Mouse (Mus musculus) kidney, embryonic 15.5 days (tissue): ENCODE measurements around the gene Vwa8. TPM values are rescaled to one million over a fixed set of nuclear protein-coding genes. Genes with fewer than 3 reads are reported as not detected.

ENCODE experiments used
- ATAC-seq: fragments of 200-750 bp; cut with Nextera tagmentation; replicated peaks from 2 replicates; pipeline ENCODE4 v1.8.0; 2017; ENCODE audit warnings: moderate TSS enrichment; ENCODE audit not compliant: low FRiP score
- H3K27ac ChIP-seq: fragments of 300-500 bp; sonication (generic); 2 replicates; pipeline ENCODE4 v1.5.1; 2015; ENCODE audit warnings: mild to moderate bottlenecking, inconsistent platforms
- H3K27me3 ChIP-seq: fragments of 300-500 bp; sonication (generic); 2 replicates; pipeline ENCODE4 v1.6.1; 2015; ENCODE audit warnings: inconsistent platforms
- H3K36me3 ChIP-seq: fragments of 300-500 bp; sonication (generic); 2 replicates; pipeline ENCODE4 v1.6.1; 2015; ENCODE audit warnings: inconsistent platforms
- H3K4me1 ChIP-seq: fragments of 300-500 bp; sonication (generic); 2 replicates; pipeline ENCODE4 v1.6.1; 2015; ENCODE audit warnings: inconsistent platforms
- H3K4me2 ChIP-seq: fragments of 300-500 bp; sonication (generic); 2 replicates; pipeline ENCODE4 v1.6.1; 2015; ENCODE audit warnings: moderate library complexity, mild to moderate bottlenecking, inconsistent platforms
- H3K4me3 ChIP-seq: fragments of 300-500 bp; sonication (generic); replicated peaks from 2 replicates; pipeline ENCODE4 v1.5.1; 2015; ENCODE audit warnings: mild to moderate bottlenecking, inconsistent platforms
- H3K9ac ChIP-seq: fragments of 300-500 bp; sonication (generic); 2 replicates; pipeline ENCODE4 v1.6.1; 2015; ENCODE audit warnings: mild to moderate bottlenecking, inconsistent platforms
- H3K9me3 ChIP-seq: fragments of 300-500 bp; sonication (generic); replicated peaks from 2 replicates; pipeline ENCODE4 v1.6.1; 2016; ENCODE audit warnings: inconsistent platforms
- WGBS: fragments of 180-500 bp; shearing (Covaris S2); methylation state at CpG from one replicate; pipeline ENCODE4 v1.1.7; 2015; ENCODE audit warnings: mixed read lengths; 5-methylcytosine and 5-hydroxymethylcytosine counted together
- polyA plus RNA-seq: library from polyadenylated mRNA; unstranded; fragments of >200 nt; fragmentation: Nextera tagmentation; extraction: Ambion mirVana; gene quantifications from 2 replicates; pipeline ENCODE4 v1.2.1, GENCODE M21; 2015

Gene Vwa8
- polyA plus RNA-seq, 1 experiment from 2014 or later = 14.6 TPM

GRCm38 (mm10) chr14:79109375-79109774 is 260.5 kb downstream of the Vwa8 start:
- no peaks in the 10 kb centered on the region; the same call in 1 of the 2 replicates for H3K9me3 ChIP-seq
- H3K27me3 ChIP-seq = no peaks in the 10 kb centered on the region
- H3K4me1 ChIP-seq = no peaks in the 10 kb centered on the region
- no peak for ATAC-seq
- no peak overlapping the region for H3K4me3 ChIP-seq
- WGBS = 17% methylated on average over 1 of the region's 1 CpGs
- no peak overlapping the region for H3K4me2 ChIP-seq
- no peaks in the 10 kb centered on the region for H3K36me3 ChIP-seq
- H3K9ac ChIP-seq = no peak overlapping the region
- H3K27ac ChIP-seq = no peak overlapping the region

GRCm38 (mm10) chr14:79110012-79110411 is 261.2 kb downstream of the Vwa8 start:
- H3K4me1 ChIP-seq = no peaks in the 10 kb centered on the region
- H3K9me3 ChIP-seq = no peaks in the 10 kb centered on the region; the same call in 1 of the 2 replicates
- H3K36me3 ChIP-seq = no peaks in the 10 kb centered on the region
- H3K27me3 ChIP-seq = no peaks in the 10 kb centered on the region
- no peak overlapping the region for H3K9ac ChIP-seq
- H3K27ac ChIP-seq = no peak overlapping the region
- H3K4me3 ChIP-seq = no peak overlapping the region
- 57% methylated on average over 3 of the region's 3 CpGs for WGBS
- ATAC-seq = no peak
- H3K4me2 ChIP-seq = no peak overlapping the region

GRCm38 (mm10) chr14:79112050-79112449 is 263.2 kb downstream of the Vwa8 start:
- Histone ChIP-seq H3K27me3 (no peaks in the 10 kb centered on the region), H3K36me3 (no peaks in the 10 kb centered on the region), H3K4me2 (no peak overlapping the region), H3K9me3 (no peaks in the 10 kb centered on the region; the same call in 1 of the 2 replicates), H3K4me3 (no peak overlapping the region), H3K27ac (no peak overlapping the region), H3K4me1 (no peaks in the 10 kb centered on the region), H3K9ac (no peak overlapping the region)
- no peak for ATAC-seq
- 73% methylated on average over 6 of the region's 6 CpGs for WGBS

GRCm38 (mm10) chr14:79114526-79115383 is 265.9 kb downstream of the Vwa8 start:
- Histone ChIP-seq H3K4me2 (no peak overlapping the region), H3K27me3 (no peaks in the 10 kb centered on the region), H3K4me1 (no peaks in the 10 kb centered on the region), H3K4me3 (no peak overlapping the region), H3K9me3 (no peaks in the 10 kb centered on the region), H3K36me3 (no peaks in the 10 kb centered on the region), H3K9ac (no peak overlapping the region), H3K27ac (no peak overlapping the region)
- no peak for ATAC-seq
- 85% methylated on average over 11 of the region's 11 CpGs for WGBS

- no peak for ATAC-seq
- WGBS = 91% methylated on average over 7 of the region's 7 CpGs
- H3K4me2 ChIP-seq = no peak overlapping the region
- H3K9me3 ChIP-seq = no peaks in the 10 kb centered on the region
- no peaks in the 10 kb centered on the region for H3K36me3 ChIP-seq
- no peak overlapping the region for H3K4me3 ChIP-seq
- H3K4me1 ChIP-seq = no peaks in the 10 kb centered on the region
- H3K9ac ChIP-seq = no peak overlapping the region
- H3K27ac ChIP-seq = no peak overlapping the region
- no peaks in the 10 kb centered on the region for H3K27me3 ChIP-seq
These were observed 269.6 kb downstream of the Vwa8 start for GRCm38 (mm10) chr14:79118457-79118856.

- WGBS = 82% methylated on average over 9 of the region's 9 CpGs
- H3K36me3 ChIP-seq = no peaks in the 10 kb centered on the region
- no peaks in the 10 kb centered on the region for H3K4me1 ChIP-seq
- no peak overlapping the region for H3K9ac ChIP-seq
- no peaks in the 10 kb centered on the region for H3K27me3 ChIP-seq
- H3K9me3 ChIP-seq = no peaks in the 10 kb centered on the region
- ATAC-seq = no peak
- H3K27ac ChIP-seq = no peak overlapping the region
- H3K4me2 ChIP-seq = no peak overlapping the region
- H3K4me3 ChIP-seq = no peak overlapping the region
These were observed 270.5 kb downstream of the Vwa8 start for GRCm38 (mm10) chr14:79119354-79119753.

- WGBS = 78% methylated on average over 11 of the region's 11 CpGs
- no peaks in the 10 kb centered on the region for H3K36me3 ChIP-seq
- no peak overlapping the region for H3K4me2 ChIP-seq
- no peaks in the 10 kb centered on the region for H3K9me3 ChIP-seq
- no peak overlapping the region for H3K27ac ChIP-seq
- no peak for ATAC-seq
- no peak overlapping the region for H3K4me3 ChIP-seq
- no peak overlapping the region for H3K9ac ChIP-seq
- no peaks in the 10 kb centered on the region for H3K4me1 ChIP-seq
- no peaks in the 10 kb centered on the region for H3K27me3 ChIP-seq
These were observed 271.8 kb downstream of the Vwa8 start for GRCm38 (mm10) chr14:79120681-79121080.

- WGBS = 87% methylated on average over 8 of the region's 8 CpGs
- no peak overlapping the region for H3K4me3 ChIP-seq
- ATAC-seq = no peak
- H3K9ac ChIP-seq = no peak overlapping the region
- H3K27me3 ChIP-seq = no peaks in the 10 kb centered on the region
- H3K36me3 ChIP-seq = no peaks in the 10 kb centered on the region
- no peaks in the 10 kb centered on the region for H3K4me1 ChIP-seq
- no peaks in the 10 kb centered on the region for H3K9me3 ChIP-seq
- no peak overlapping the region for H3K27ac ChIP-seq
- no peak overlapping the region for H3K4me2 ChIP-seq
These were observed 274.6 kb downstream of the Vwa8 start for GRCm38 (mm10) chr14:79123466-79123865.

- Histone ChIP-seq H3K27ac (no peak overlapping the region), H3K27me3 (no peaks in the 10 kb centered on the region), H3K4me1 (no peaks in the 10 kb centered on the region), H3K9me3 (no peaks in the 10 kb centered on the region), H3K4me2 (no peak overlapping the region), H3K4me3 (no peak overlapping the region), H3K36me3 (no peaks in the 10 kb centered on the region), H3K9ac (no peak overlapping the region)
- no peak for ATAC-seq
- WGBS = 52% methylated on average over 5 of the region's 5 CpGs
These were observed 275.8 kb downstream of the Vwa8 start for GRCm38 (mm10) chr14:79124643-79125042.

GRCm38 (mm10) chr14:79126176-79126575 is 277.3 kb downstream of the Vwa8 start:
- H3K27ac ChIP-seq = no peak overlapping the region
- H3K36me3 ChIP-seq = no peaks in the 10 kb centered on the region
- H3K4me1 ChIP-seq = no peaks in the 10 kb centered on the region
- H3K4me3 ChIP-seq = no peak overlapping the region
- WGBS = 71% methylated on average over 5 of the region's 5 CpGs
- H3K9me3 ChIP-seq = no peaks in the 10 kb centered on the region
- no peak overlapping the region for H3K9ac ChIP-seq
- ATAC-seq = no peak
- H3K4me2 ChIP-seq = no peak overlapping the region
- H3K27me3 ChIP-seq = no peaks in the 10 kb centered on the region

- 27% methylated on average over 7 of the region's 7 CpGs for WGBS
- Histone ChIP-seq H3K9me3 (no peaks in the 10 kb centered on the region), H3K36me3 (no peaks in the 10 kb centered on the region), H3K27me3 (no peaks in the 10 kb centered on the region), H3K27ac (peak overlapping the region; percentile 51; the same call in 1 of the 2 replicates), H3K4me2 (no peak overlapping the region), H3K4me1 (peaks cover 12% of the 10 kb centered on the region), H3K4me3 (no peak overlapping the region), H3K9ac (no peak overlapping the region)
- ATAC-seq = 0 out of 2 replicates have a peak, but pooled peaks have one; percentile 46
These were observed 286.1 kb downstream of the Vwa8 start for GRCm38 (mm10) chr14:79134891-79135334.

- ATAC-seq = no peak
- 87% methylated on average over 7 of the region's 7 CpGs for WGBS
- Histone ChIP-seq H3K9me3 (no peaks in the 10 kb centered on the region), H3K27me3 (no peaks in the 10 kb centered on the region), H3K4me2 (no peak overlapping the region), H3K36me3 (no peaks in the 10 kb centered on the region), H3K4me3 (no peak overlapping the region), H3K4me1 (peaks cover 17% of the 10 kb centered on the region), H3K9ac (no peak overlapping the region), H3K27ac (0 out of 2 replicates have a peak overlapping the region, but pooled peaks have one; percentile 30)
These were observed 286.6 kb downstream of the Vwa8 start for GRCm38 (mm10) chr14:79135441-79135840.
